11 mouse cellular contexts compared by ENCODE assay signal in the genomic region with DNA sequence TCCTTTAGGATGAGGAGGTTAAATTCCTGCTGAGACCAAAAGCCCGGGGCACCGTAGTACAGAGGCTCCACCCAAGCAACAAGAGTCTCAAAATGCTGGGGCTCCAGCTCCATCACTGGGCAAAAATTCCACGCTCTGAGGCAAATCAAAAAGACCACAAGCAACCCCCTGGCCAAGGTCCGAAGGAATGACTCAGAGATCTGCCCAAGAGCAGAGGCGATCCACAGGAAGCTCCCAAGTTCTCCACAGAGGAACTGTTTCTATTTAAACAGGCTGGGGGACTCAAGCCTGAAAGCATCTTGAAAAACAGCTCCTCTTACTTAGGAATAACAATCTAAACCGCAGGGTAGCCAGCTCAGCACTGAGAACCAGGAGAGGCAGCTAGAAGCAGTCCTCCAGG. TPM values are rescaled to one million over a fixed set of nuclear protein-coding genes. Genes with fewer than 3 reads are reported as not detected.
DNase-seq lines count a peak whose midpoint lies in the region; ATAC-seq and TF ChIP-seq lines count a peak whose summit lies in the region.
"Had no signal": no experiment of that assay in that cellular context is flagged by ENCODE, and none has a peak within 500 bp of the region (broad histone marks: within the 10 kb centered on the region; RNA-seq: fewer than 3 reads in every experiment).

No protein-coding gene starts in this region.

- no peak overlapping the region for H3K4me2 ChIP-seq in forebrain, postnatal 0 days (ENCODE audit: low read depth)
- H3K4me2 ChIP-seq: forebrain, embryonic 15.5 days; neural tube, embryonic 12.5 days had no signal

- no peak for ATAC-seq in forebrain, postnatal 0 days
- ATAC-seq in frontal cortex, adult (ENCODE audit: low TSS enrichment): no peak
- ATAC-seq: forebrain, embryonic 15.5 days had no signal

- H3K36me3 ChIP-seq in heart, adult 2 months (ENCODE audit: control insufficient read depth, insufficient read depth, low read length): no peaks in the 10 kb centered on the region
- H3K36me3 ChIP-seq in forebrain, postnatal 0 days (ENCODE audit: insufficient read depth): no peaks in the 10 kb centered on the region
- H3K36me3 ChIP-seq: forebrain, embryonic 15.5 days; neural tube, embryonic 12.5 days had no signal

- TF ChIP-seq EP300 in heart, adult 2 months (IDR thresholded peaks at IDR 0.05; ENCODE audit: insufficient read depth, low read depth, low read length): no peak

- no peaks in the 10 kb centered on the region for H3K79me2 ChIP-seq in heart, adult 2 months (replicated peaks; ENCODE audit: control insufficient read depth, insufficient read depth, low read length)

- H3K27me3 ChIP-seq in heart, adult 2 months (ENCODE audit: control insufficient read depth, insufficient read depth, low read length): no peaks in the 10 kb centered on the region
- H3K27me3 ChIP-seq in forebrain, postnatal 0 days (ENCODE audit: insufficient read depth, low read length): no peaks in the 10 kb centered on the region
- H3K27me3 ChIP-seq: forebrain, embryonic 15.5 days; neural tube, embryonic 12.5 days had no signal

- no peak overlapping the region; the same call in 1 of the 2 replicates for H3K27ac ChIP-seq in heart, adult 2 months
- no peak overlapping the region for H3K27ac ChIP-seq in forebrain, postnatal 0 days (ENCODE audit: low read depth, low read length)
- H3K27ac ChIP-seq: forebrain, embryonic 15.5 days; neural tube, embryonic 12.5 days had no signal

- intact Hi-C loops in heart, adult 2 months (cut with DNase I): no loop called here

- TF ChIP-seq POLR2A in heart, adult 2 months (IDR thresholded peaks at IDR 0.05; ENCODE audit: insufficient read depth, low read depth, low read length): no peak

- 24% methylated on average over 6 of the region's 6 CpGs for WGBS in heart, adult 2 months
- 39% methylated on average over 6 of the region's 6 CpGs for WGBS in forebrain, postnatal 0 days

- no peak overlapping the region for H3K4me3 ChIP-seq in heart, adult 2 months
- no peak overlapping the region for H3K4me3 ChIP-seq in forebrain, postnatal 0 days (ENCODE audit: low read depth, low read length)
- H3K4me3 ChIP-seq: forebrain, embryonic 15.5 days; neural tube, embryonic 12.5 days had no signal

- no peaks in the 10 kb centered on the region for H3K4me1 ChIP-seq in heart, adult 2 months (ENCODE audit: control insufficient read depth, insufficient read depth, low read length)
- H3K4me1 ChIP-seq in forebrain, postnatal 0 days (ENCODE audit: insufficient read depth): no peaks in the 10 kb centered on the region

- TF ChIP-seq CTCF in heart, adult 2 months (IDR thresholded peaks at IDR 0.05): no peak
- no peak for TF ChIP-seq CTCF in forebrain, postnatal 0 days (IDR thresholded peaks at IDR 0.05; ENCODE audit: low read depth)

- DNase-seq in kidney, postnatal 4 days: peak; percentile 21 to 35
- no peak for DNase-seq in kidney, postnatal 25 days
- peak; percentile 26 for DNase-seq in ZHBTc4 (ENCODE audit: low read depth, low spot score)
- peak; percentile 35 to 54 for DNase-seq in heart, adult 2 months
- peak; percentile 22 for DNase-seq in mesoderm, embryonic 11.5 days (ENCODE audit: low read depth, low spot score)
- no peak for DNase-seq in cerebellum, postnatal 25 days
- no peak for DNase-seq in forebrain, postnatal 0 days
- DNase-seq: liver had no signal

- no peak overlapping the region for H3K9ac ChIP-seq in heart, adult 2 months (ENCODE audit: low read depth, low read length)
- no peak overlapping the region for H3K9ac ChIP-seq in forebrain, postnatal 0 days
- H3K9ac ChIP-seq: forebrain, embryonic 15.5 days; neural tube, embryonic 12.5 days had no signal

- H3K9me3 ChIP-seq in forebrain, postnatal 0 days (ENCODE audit: low read length): no peaks in the 10 kb centered on the region
- H3K9me3 ChIP-seq: forebrain, embryonic 15.5 days; neural tube, embryonic 12.5 days had no signal

RNA-seq across cellular contexts. Expression of gene Mrtfa, which starts 53.3 kb away (rescaled TPM):
- 10 to 100 TPM in 1 of 2 experiments, 1 to 10 TPM in 1; 7.2 to 11.0 TPM for total RNA-seq in heart, adult 2 months (2021)
- polyA plus RNA-seq in heart, adult 2 months (2012; rRNA removed): 9.0 and 9.6 TPM in 2 replicates
- total RNA-seq in forebrain, postnatal 0 days (2014; rRNA removed): 23.8 and 26.0 TPM in 2 replicates
- polyA plus RNA-seq in forebrain, postnatal 0 days (2015; fragmentation: Nextera tagmentation; extraction: Ambion mirVana): 15.5 and 19.6 TPM in 2 replicates

Comparison
In these comparisons a context has a peak if more than half of its experiments do, and no peak if none do; other contexts are left out.
1. DNase-seq: peak in kidney, postnatal 4 days (2 of 2), ZHBTc4 (single experiment), heart, adult 2 months (2 of 2) and mesoderm, embryonic 11.5 days (single experiment); none in kidney, postnatal 25 days (0 of 2), cerebellum, postnatal 25 days (0 of 2) and forebrain, postnatal 0 days (single experiment).